Mouse (Mus musculus) kidney, embryonic 14.5 days (tissue): ENCODE results near the gene Ikbke. TPM values are rescaled to one million over a fixed set of nuclear protein-coding genes. Genes with fewer than 3 reads are reported as not detected.

ENCODE experiments used
- polyA plus RNA-seq: library from polyadenylated mRNA; unstranded; fragments of >200 nt; fragmentation: Nextera tagmentation; extraction: Ambion mirVana; gene quantifications from 2 replicates; pipeline ENCODE4 v1.2.1, GENCODE M21; 2014

Gene Ikbke
- polyA plus RNA-seq, 1 experiment from 2014 or later = 2.9 TPM

Other genes with a start within 250 kb of the Ikbke start
- gene Mapkapk2, start 181.8 kb downstream of the Ikbke start, polyA plus RNA-seq = 59.9 and 62.8 TPM in 2 replicates
- gene Dyrk3, start 141.3 kb downstream of the Ikbke start, polyA plus RNA-seq = 6.0 and 6.3 TPM in 2 replicates
- gene Eif2d, start 126.4 kb downstream of the Ikbke start, polyA plus RNA-seq = 51.7 and 67.9 TPM in 2 replicates
- gene Rassf5, start 34.3 kb downstream of the Ikbke start, polyA plus RNA-seq = 1.6 and 1.8 TPM in 2 replicates
- 13.2 and 20.8 TPM in 2 replicates for gene Srgap2, start 247.7 kb upstream of the Ikbke start, polyA plus RNA-seq
- gene Fam72a, start 248.3 kb upstream of the Ikbke start, polyA plus RNA-seq = 2.7 and 3.3 TPM in 2 replicates